Mouse (Mus musculus) left cerebral cortex, adult 2 months (tissue): ENCODE data around the gene Pld1. TPM values are rescaled to one million over a fixed set of nuclear protein-coding genes. Genes with fewer than 3 reads are reported as not detected.

Source experiments
- DNase-seq, 2 experiments: peaks; one replicate each; pipeline ENCODE4 v3.0.0; 2021 to 2022; ENCODE audit warnings: low spot score in 2 of 2, mixed read lengths in 1 of 2; ENCODE audit errors: extremely low spot score in 1 of 2
- H3K27ac ChIP-seq: fragments of 200-600 bp; 2 replicates; pipeline ENCODE4 v1.8.1; 2022
- H3K4me3 ChIP-seq: fragments of 200-600 bp; 2 replicates; pipeline ENCODE4 v1.8.1; 2022
- CTCF ChIP-seq: fragments of 200-600 bp; IDR thresholded peaks from 2 replicates; pipeline ENCODE4 v1.8.1; 2022; ENCODE audit warnings: antibody characterized with exemption, mild to moderate bottlenecking, moderate library complexity
- intact Hi-C: fragments of 180-260 bp; cut with DNase I; formaldehyde crosslinking; loops from one replicate; pipeline ENCODE4 v1.15.1; 2025
- total RNA-seq, 2 experiments: library from RNA; stranded (reverse); gene quantifications; 2 replicates each; pipeline ENCODE4 v1.2.3; 2021

Pld1 gene
- total RNA-seq, 2 experiments from 2014 or later: 7.4 to 7.5 TPM

- no peak for DNase-seq
- intact Hi-C loops: no loop called here
Observed at GRCm38 (mm10) chr3:27949175-27949872, 10.8 kb downstream of the Pld1 start.

GRCm38 (mm10) chr3:27949873-27950250 is 11.4 kb downstream of the Pld1 start:
- Histone ChIP-seq H3K27ac (no peak overlapping the region), H3K4me3 (no peak overlapping the region)
- no peak for TF ChIP-seq CTCF
- intact Hi-C loops: no loop called here
- no peak for DNase-seq

More at GRCm38 (mm10) chr3:27949175-27949872, 10.8 kb downstream of the Pld1 start:
- H3K4me3 ChIP-seq: no peak overlapping the region
- no peak for TF ChIP-seq CTCF
- no peak overlapping the region for H3K27ac ChIP-seq

GRCm38 (mm10) chr3:27950726-27951125 is 12.2 kb downstream of the Pld1 start:
- no peak overlapping the region for H3K4me3 ChIP-seq
- intact Hi-C loops: no loop called here
- no peak for TF ChIP-seq CTCF
- DNase-seq: no peak
- H3K27ac ChIP-seq: no peak overlapping the region

GRCm38 (mm10) chr3:27951721-27952120 is 13.2 kb downstream of the Pld1 start:
- no peak for DNase-seq
- H3K27ac ChIP-seq: no peak overlapping the region
- no peak overlapping the region for H3K4me3 ChIP-seq
- TF ChIP-seq CTCF: no peak
- intact Hi-C loops: no loop called here

- H3K4me3 ChIP-seq: no peak overlapping the region
- no peak overlapping the region for H3K27ac ChIP-seq
- DNase-seq: no peak
- no peak for TF ChIP-seq CTCF
- intact Hi-C loops: no loop called here
Observed at GRCm38 (mm10) chr3:27956006-27956405, 17.5 kb downstream of the Pld1 start.

GRCm38 (mm10) chr3:27959221-27959620 is 20.7 kb downstream of the Pld1 start:
- no peak for DNase-seq
- H3K27ac ChIP-seq: no peak overlapping the region
- no peak overlapping the region for H3K4me3 ChIP-seq
- intact Hi-C loops: no loop called here
- no peak for TF ChIP-seq CTCF

GRCm38 (mm10) chr3:27961162-27961561 is 22.7 kb downstream of the Pld1 start:
- Histone ChIP-seq H3K27ac (no peak overlapping the region), H3K4me3 (no peak overlapping the region)
- no peak for TF ChIP-seq CTCF
- no peak for DNase-seq
- intact Hi-C loops: no loop called here

- intact Hi-C loops: no loop called here
- H3K27ac ChIP-seq: no peak overlapping the region
- TF ChIP-seq CTCF: no peak
- H3K4me3 ChIP-seq: no peak overlapping the region
- DNase-seq: no peak
Observed at GRCm38 (mm10) chr3:27963795-27964201, 25.3 kb downstream of the Pld1 start.

- TF ChIP-seq CTCF: no peak
- Histone ChIP-seq H3K4me3 (0 out of 2 replicates have a peak overlapping the region, but pooled peaks have one; percentile 9), H3K27ac (no peak overlapping the region)
- intact Hi-C loops: no loop called here
- peak; percentile 30 to 49 for DNase-seq
Observed at GRCm38 (mm10) chr3:27968671-27969070, 30.2 kb downstream of the Pld1 start.

GRCm38 (mm10) chr3:27973936-27974335 is 35.4 kb downstream of the Pld1 start:
- intact Hi-C loops: no loop called here
- H3K4me3 ChIP-seq: no peak overlapping the region
- no peak for DNase-seq
- H3K27ac ChIP-seq: no peak overlapping the region
- no peak for TF ChIP-seq CTCF

GRCm38 (mm10) chr3:27974981-27975380 is 36.5 kb downstream of the Pld1 start:
- Histone ChIP-seq H3K4me3 (no peak overlapping the region), H3K27ac (no peak overlapping the region)
- intact Hi-C loops: no loop called here
- no peak for TF ChIP-seq CTCF
- no peak for DNase-seq

GRCm38 (mm10) chr3:27976931-27977544 is 38.5 kb downstream of the Pld1 start:
- intact Hi-C loops: no loop called here

More at GRCm38 (mm10) chr3:27976931-27977544, 38.5 kb downstream of the Pld1 start:
- TF ChIP-seq CTCF: no peak
- DNase-seq: no peak
- no peak overlapping the region for H3K4me3 ChIP-seq
- no peak overlapping the region for H3K27ac ChIP-seq
